Comparison of ENCODE assay signal across 1 mouse cellular context in genomic region chr2:25261870-25262269, GRCm38 (mm10).
TF ChIP-seq lines count a peak whose summit lies in the region.

No protein-coding gene starts in this region.

TF ChIP-seq in CH12.LX, 34 proteins besides CTCF, POLR2A, EP300 and RAD21 (continued from another document):
- no peak for TF ChIP-seq KAT2A (IDR thresholded peaks at IDR 0.05; ENCODE audit: insufficient replicate concordance, low read length)
